In genomic region chr10:94942449-94943041, GRCm38 (mm10) we compare ENCODE assay signal across 8 mouse cellular contexts. TPM values are rescaled to one million over a fixed set of nuclear protein-coding genes. Genes with fewer than 3 reads are reported as not detected.
DNase-seq lines count a peak whose midpoint lies in the region; ATAC-seq and TF ChIP-seq lines count a peak whose summit lies in the region.

No protein-coding gene starts in this region.

- intact Hi-C loops in gastrocnemius, adult 2 months (cut with DNase I): loop anchor here (5.0 to 10.0 kb wide), 2 partner anchors 138 to 320 kb away; no protein-coding TSS in a partner anchor

- H3K4me1 ChIP-seq in bone marrow, adult 2 months (ENCODE audit: control insufficient read depth, insufficient read depth, low read length): peaks cover 5% of the 10 kb centered on the region
- peaks cover 46% of the 10 kb centered on the region for H3K4me1 ChIP-seq in forebrain, embryonic 16.5 days (replicated peaks; ENCODE audit: control insufficient read depth, insufficient read depth, low read length)

- 3% methylated on average over 17 of the region's 17 CpGs for WGBS in bone marrow, adult 2 months
- 0% methylated on average over 17 of the region's 17 CpGs for WGBS in forebrain, embryonic 16.5 days

- peak overlapping the region; percentile 97 for H3K9ac ChIP-seq in forebrain, embryonic 16.5 days (replicated peaks; ENCODE audit: low read depth, low read length)

- H3K9me3 ChIP-seq in forebrain, embryonic 16.5 days (ENCODE audit: control insufficient read depth, low read length): no peaks in the 10 kb centered on the region

- ATAC-seq in forebrain, embryonic 16.5 days: 0 out of 2 replicates have a peak, but pooled peaks have one; percentile 4
- ATAC-seq in megakaryocyte, adult 5-6 weeks (ENCODE audit: poor library complexity, severe bottlenecking): peak; percentile 59
- ATAC-seq in frontal cortex, adult (ENCODE audit: low TSS enrichment): no peak

- no peak overlapping the region for H3K27ac ChIP-seq in gastrocnemius, adult 2 months
- H3K27ac ChIP-seq in bone marrow, adult 2 months (ENCODE audit: control insufficient read depth, insufficient read depth, low read depth, low read length, poor library complexity): peak overlapping the region; percentile 91
- H3K27ac ChIP-seq in forebrain, embryonic 16.5 days (ENCODE audit: low read length): peak overlapping the region; percentile 95

- H3K27me3 ChIP-seq in forebrain, embryonic 16.5 days (replicated peaks; ENCODE audit: control insufficient read depth, insufficient read depth, low read length): no peaks in the 10 kb centered on the region

- no peak for TF ChIP-seq CTCF in gastrocnemius, adult 2 months (IDR thresholded peaks at IDR 0.05)
- no peak for TF ChIP-seq CTCF in bone marrow, adult 2 months (IDR thresholded peaks at IDR 0.05; ENCODE audit: control insufficient read depth, insufficient read depth, low read length)

- H3K4me2 ChIP-seq in forebrain, embryonic 16.5 days (ENCODE audit: low read length): peak overlapping the region; percentile 77

- no peak; the same call in 1 of the 2 replicates for TF ChIP-seq POLR2A in bone marrow, adult 2 months (IDR thresholded peaks at IDR 0.05; ENCODE audit: borderline replicate concordance, control insufficient read depth, low read depth, low read length)

- peak overlapping the region; percentile 82 for H3K4me3 ChIP-seq in gastrocnemius, adult 2 months
- peak overlapping the region; percentile 96 for H3K4me3 ChIP-seq in bone marrow, adult 2 months (replicated peaks; ENCODE audit: control insufficient read depth, low read depth, low read length)
- H3K4me3 ChIP-seq in forebrain, embryonic 16.5 days (replicated peaks; ENCODE audit: low read length): peak overlapping the region; percentile 86

- DNase-seq in gastrocnemius, adult 2 months: peak; percentile 28
- no peak for DNase-seq in gastrocnemius, adult 18-20 months (ENCODE audit: low spot score)
- DNase-seq in kidney, postnatal 14 days: peak; percentile 45
- DNase-seq in spleen, postnatal 4 days (ENCODE audit: low spot score in 2 of 2): peak; percentile 80 to 88

- H3K36me3 ChIP-seq in forebrain, embryonic 16.5 days (ENCODE audit: control insufficient read depth, insufficient read depth): no peaks in the 10 kb centered on the region

RNA-seq across cellular contexts. Expression of gene Plxnc1, which starts 2.1 kb away (rescaled TPM):
- under 1 TPM; 0.33 to 0.59 TPM for total RNA-seq in gastrocnemius, adult 2 months (2021)
- under 1 TPM; 0.43 to 0.85 TPM for total RNA-seq in gastrocnemius, adult 18-20 months (2021)
- 4.2 and 16.4 TPM in 2 replicates for polyA plus RNA-seq in bone marrow, adult 2 months (2011; ENCODE audit: insufficient read depth, insufficient read length, low replicate concordance, missing spikeins)
- 9.5 and 11.1 TPM in 2 replicates for polyA plus RNA-seq in forebrain, embryonic 16.5 days (2015; fragmentation: Nextera tagmentation; extraction: Ambion mirVana)
- total RNA-seq in megakaryocyte, adult 5-6 weeks (2015): 38.6 and 47.9 TPM in 2 replicates
- 29.9 and 33.5 TPM in 2 replicates for total RNA-seq in megakaryocyte, adult 5-6 weeks (2017)

Comparison
In these comparisons a context has a peak if more than half of its experiments do, and no peak if none do; other contexts are left out.
1. RNA of gene Plxnc1, which starts 2.1 kb away (total RNA-seq): 29.9 to 47.9 TPM in megakaryocyte, adult 5-6 weeks; 0.43 to 0.85 TPM in gastrocnemius, adult 18-20 months and 0.33 to 0.59 TPM in gastrocnemius, adult 2 months; every median in the first group is over 10 times any median in the second.
2. Peak in every context shown above with its lines, with median percentiles within 50 percentile points of each other: H3K4me3 ChIP-seq.